Mouse (Mus musculus) lung, postnatal 0 days (tissue): ENCODE results near the gene Spock1. TPM values are rescaled to one million over a fixed set of nuclear protein-coding genes. Genes with fewer than 3 reads are reported as not detected.

Experiments
- ATAC-seq: fragments of 200-750 bp; cut with Nextera tagmentation; 2 replicates; pipeline ENCODE4 v1.8.0; 2017; ENCODE audit warnings: moderate library complexity
- DNase-seq: peaks from one replicate; pipeline ENCODE4 v3.0.0-alpha.2; 2016; ENCODE audit warnings: low spot score
- H3K27ac ChIP-seq: fragments of 300-500 bp; sonication (generic); 2 replicates; pipeline ENCODE4 v1.5.1; 2014; ENCODE audit warnings: antibody characterized with exemption, mild to moderate bottlenecking, low read length, mixed read lengths
- H3K27me3 ChIP-seq: fragments of 300-500 bp; sonication (generic); replicated peaks from 2 replicates; pipeline ENCODE4 v1.6.1; 2014; ENCODE audit warnings: low read length, mixed read lengths; ENCODE audit not compliant: insufficient read depth
- H3K36me3 ChIP-seq: fragments of 300-500 bp; sonication (generic); 2 replicates; pipeline ENCODE4 v1.6.1; 2014; ENCODE audit warnings: low read length, mixed read lengths; ENCODE audit not compliant: insufficient read depth
- H3K4me1 ChIP-seq: fragments of 300-500 bp; sonication (generic); 2 replicates; pipeline ENCODE4 v1.6.1; 2014; ENCODE audit warnings: antibody characterized with exemption, low read depth, low read length, mixed read lengths; ENCODE audit not compliant: insufficient read depth
- H3K4me2 ChIP-seq: fragments of 300-500 bp; sonication (generic); replicated peaks from 2 replicates; pipeline ENCODE4 v1.6.1; 2014; ENCODE audit warnings: low read depth, mild to moderate bottlenecking, low read length, moderate library complexity, mixed read lengths
- H3K4me3 ChIP-seq: fragments of 300-500 bp; sonication (generic); 2 replicates; pipeline ENCODE4 v1.5.1; 2014; ENCODE audit warnings: low read depth, low read length
- H3K9ac ChIP-seq: fragments of 300-500 bp; sonication (generic); replicated peaks from 2 replicates; pipeline ENCODE4 v1.6.1; 2014; ENCODE audit warnings: low read depth, mild to moderate bottlenecking
- H3K9me3 ChIP-seq: fragments of 300-500 bp; sonication (generic); 2 replicates; pipeline ENCODE4 v1.6.1; 2016; ENCODE audit warnings: low read length, mixed read lengths
- CTCF ChIP-seq: IDR thresholded peaks from 2 replicates; pipeline ENCODE4 v1.5.1; 2016; ENCODE audit warnings: antibody characterized with exemption, mild to moderate bottlenecking
- EP300 ChIP-seq: IDR thresholded peaks from 2 replicates; pipeline ENCODE4 v1.6.1; 2016; ENCODE audit warnings: antibody characterized with exemption, mild to moderate bottlenecking, control low read depth
- WGBS: fragments of 180-500 bp; shearing (Covaris S2); extraction: QIAGEN DNeasy Blood & Tissue Kit; methylation state at CpG from one replicate; pipeline ENCODE4 v1.1.7; 2014; 5-methylcytosine and 5-hydroxymethylcytosine counted together
- polyA plus RNA-seq: library from polyadenylated mRNA; unstranded; fragments of >200 nt; fragmentation: Nextera tagmentation; extraction: Ambion mirVana; gene quantifications from 2 replicates; pipeline ENCODE4 v1.2.1, GENCODE M21; 2015

The Spock1 gene
- polyA plus RNA-seq, 1 experiment from 2014 or later: 0.45 TPM

DNA sequence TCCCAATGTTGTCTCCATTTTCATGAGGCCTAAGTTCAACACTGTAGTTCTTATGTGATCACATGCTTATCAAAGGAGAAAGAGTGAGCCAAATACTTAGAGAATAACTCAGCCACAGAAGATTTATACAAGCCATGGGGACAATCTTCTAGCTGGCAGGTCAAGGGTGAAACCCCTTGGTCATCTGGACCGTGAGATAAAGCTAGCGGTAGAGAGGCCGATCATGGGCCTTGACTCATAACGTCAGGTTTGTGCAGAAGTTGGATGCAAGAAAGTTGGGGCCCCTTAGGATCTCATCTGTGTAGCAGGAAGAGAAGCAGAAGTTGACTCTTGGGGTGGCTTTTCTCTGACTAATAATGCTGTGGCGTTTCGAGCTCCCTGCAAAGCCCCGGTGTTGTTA is 253.8 kb downstream of the Spock1 start:
- ATAC-seq: no peak
- no peak overlapping the region for H3K27ac ChIP-seq

DNA sequence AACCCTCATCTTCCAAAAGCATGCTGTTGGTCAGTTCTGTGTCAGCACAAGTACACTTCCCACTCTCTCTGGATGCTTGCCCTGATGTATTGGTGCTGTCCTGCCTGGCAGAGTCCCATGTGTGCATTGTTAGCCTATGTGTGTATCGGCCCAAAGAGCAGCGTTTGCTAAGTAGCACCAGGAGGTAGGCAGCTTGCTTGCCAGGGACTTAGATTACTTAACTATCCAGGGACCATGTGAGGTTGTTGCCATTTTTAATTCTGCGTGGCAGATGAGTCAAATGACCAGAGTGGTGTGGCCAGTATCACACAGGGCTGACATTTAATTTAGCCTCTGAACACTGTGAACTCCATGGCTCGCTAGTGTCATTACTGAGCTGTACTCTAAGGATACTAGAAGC is 256.9 kb downstream of the Spock1 start:
- Histone ChIP-seq H3K4me3 (no peak overlapping the region), H3K9ac (no peak overlapping the region), H3K27me3 (no peaks in the 10 kb centered on the region), H3K36me3 (no peaks in the 10 kb centered on the region), H3K27ac (no peak overlapping the region), H3K4me1 (no peaks in the 10 kb centered on the region), H3K9me3 (no peaks in the 10 kb centered on the region), H3K4me2 (no peak overlapping the region)
- no peak for DNase-seq
- no peak for ATAC-seq
- 74% methylated on average over 4 of the region's 4 CpGs for WGBS
- TF ChIP-seq CTCF (no peak), EP300 (no peak)

More for the DNA sequence above, 253.8 kb downstream of the Spock1 start:
- no peak for DNase-seq
- Histone ChIP-seq H3K4me3 (no peak overlapping the region), H3K4me2 (no peak overlapping the region), H3K4me1 (no peaks in the 10 kb centered on the region), H3K9ac (no peak overlapping the region), H3K36me3 (no peaks in the 10 kb centered on the region), H3K27me3 (no peaks in the 10 kb centered on the region), H3K9me3 (no peaks in the 10 kb centered on the region)
- 79% methylated on average over 7 of the region's 7 CpGs for WGBS
- TF ChIP-seq CTCF (no peak), EP300 (no peak)

DNA sequence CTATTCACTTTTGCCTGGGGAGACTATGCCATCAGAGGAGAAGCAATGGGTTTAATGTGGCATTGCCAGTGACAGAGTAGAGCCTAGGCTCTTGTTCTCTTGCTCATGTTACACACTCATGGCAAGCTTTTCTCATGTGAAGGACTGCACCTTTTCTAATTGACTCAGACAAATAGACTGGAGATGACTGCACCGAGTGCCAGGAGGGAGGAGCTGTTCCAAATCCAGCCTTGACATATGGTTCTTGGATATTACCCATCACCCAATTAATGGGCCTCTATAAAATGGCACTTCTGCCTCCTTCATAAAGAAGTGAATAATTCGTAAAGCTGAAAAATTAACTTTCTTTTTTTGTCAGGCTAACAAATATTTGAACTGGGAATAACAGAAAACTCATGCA is 259.3 kb downstream of the Spock1 start:
- no peak for DNase-seq
- no peak overlapping the region for H3K4me2 ChIP-seq
- ATAC-seq: no peak
- no peak overlapping the region for H3K4me3 ChIP-seq
- no peaks in the 10 kb centered on the region for H3K27me3 ChIP-seq
- H3K27ac ChIP-seq: no peak overlapping the region
- WGBS: 65% methylated on average over 2 of the region's 2 CpGs
- no peaks in the 10 kb centered on the region for H3K36me3 ChIP-seq
- TF ChIP-seq CTCF: no peak
- no peak for TF ChIP-seq EP300
- H3K4me1 ChIP-seq: no peaks in the 10 kb centered on the region
- H3K9ac ChIP-seq: no peak overlapping the region
- H3K9me3 ChIP-seq: no peaks in the 10 kb centered on the region

DNA sequence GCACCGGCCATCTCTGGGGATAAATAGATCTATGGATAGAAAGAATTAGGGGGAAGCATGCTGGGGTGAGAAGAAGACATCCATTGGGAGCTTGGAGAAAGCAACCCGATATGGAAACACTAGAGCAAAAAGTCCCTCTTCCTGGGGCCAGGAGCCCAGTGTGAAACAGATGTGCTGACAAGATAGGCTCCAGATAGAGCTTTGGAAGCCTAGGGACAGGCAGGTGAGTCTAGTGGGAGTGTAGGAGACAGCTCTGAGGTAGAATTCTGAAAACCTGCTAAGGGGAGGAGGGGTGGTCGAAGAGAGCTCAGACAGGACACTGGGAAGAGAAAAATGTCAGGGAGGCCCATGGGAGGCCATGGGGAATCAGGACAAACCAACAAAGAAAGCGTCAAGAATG is 260.7 kb downstream of the Spock1 start:
- Histone ChIP-seq H3K9ac (no peak overlapping the region), H3K4me3 (no peak overlapping the region), H3K27me3 (no peaks in the 10 kb centered on the region), H3K4me1 (no peaks in the 10 kb centered on the region), H3K9me3 (no peaks in the 10 kb centered on the region), H3K27ac (no peak overlapping the region), H3K36me3 (no peaks in the 10 kb centered on the region), H3K4me2 (no peak overlapping the region)
- WGBS: 63% methylated on average over 4 of the region's 4 CpGs
- TF ChIP-seq CTCF (no peak), EP300 (no peak)
- DNase-seq (no peak), ATAC-seq (no peak)

DNA sequence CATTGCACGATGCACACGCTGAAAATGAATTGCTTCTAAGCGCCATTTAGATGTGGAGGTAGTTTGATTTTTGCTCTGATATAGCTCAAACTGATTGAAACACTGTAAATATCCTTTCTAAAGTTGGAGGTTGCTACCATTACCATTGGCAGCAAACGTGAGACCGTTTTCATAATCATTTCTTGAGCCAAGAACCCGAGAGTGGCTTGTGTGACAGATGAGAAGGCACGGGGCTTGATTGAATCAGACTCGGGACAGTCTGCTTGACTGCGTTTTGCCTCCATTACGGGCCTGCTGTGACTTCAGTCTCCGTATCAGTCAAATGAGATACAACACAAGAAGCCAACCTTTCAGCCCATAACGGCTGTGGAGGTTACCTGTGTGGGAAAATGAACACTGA is 265.1 kb downstream of the Spock1 start:
- no peak for DNase-seq
- Histone ChIP-seq H3K9ac (no peak overlapping the region), H3K36me3 (no peaks in the 10 kb centered on the region), H3K4me3 (no peak overlapping the region), H3K4me1 (no peaks in the 10 kb centered on the region), H3K27me3 (no peaks in the 10 kb centered on the region), H3K27ac (no peak overlapping the region), H3K9me3 (no peaks in the 10 kb centered on the region), H3K4me2 (no peak overlapping the region)
- WGBS: 82% methylated on average over 12 of the region's 12 CpGs
- no peak for TF ChIP-seq CTCF
- no peak for TF ChIP-seq EP300
- ATAC-seq: no peak

DNA sequence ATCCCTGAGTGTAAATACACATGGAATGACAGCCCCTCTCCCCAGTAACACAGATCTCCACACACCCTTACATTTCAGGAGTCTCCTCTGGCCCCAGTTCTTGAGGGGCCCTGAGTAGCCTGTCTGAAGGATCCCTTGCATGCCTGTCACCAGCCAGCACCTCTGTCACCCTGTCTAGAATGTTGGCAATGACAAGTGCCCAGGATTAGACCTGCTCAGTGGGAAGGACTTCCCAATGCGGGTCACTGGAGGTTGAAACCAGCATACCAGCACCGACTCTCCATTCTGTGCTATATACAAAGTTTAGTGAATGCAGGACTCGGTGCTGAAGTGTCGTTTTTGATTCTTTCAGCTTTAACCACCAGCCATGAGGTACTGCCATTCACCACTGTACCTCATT is 266.5 kb downstream of the Spock1 start:
- 77% methylated on average over 4 of the region's 4 CpGs for WGBS
- no peaks in the 10 kb centered on the region for H3K27me3 ChIP-seq
- ATAC-seq: no peak
- H3K9me3 ChIP-seq: no peaks in the 10 kb centered on the region
- H3K36me3 ChIP-seq: no peaks in the 10 kb centered on the region
- H3K9ac ChIP-seq: no peak overlapping the region
- H3K27ac ChIP-seq: no peak overlapping the region
- TF ChIP-seq EP300 (no peak), CTCF (no peak)
- H3K4me1 ChIP-seq: no peaks in the 10 kb centered on the region
- H3K4me2 ChIP-seq: no peak overlapping the region
- H3K4me3 ChIP-seq: no peak overlapping the region
- no peak for DNase-seq

DNA sequence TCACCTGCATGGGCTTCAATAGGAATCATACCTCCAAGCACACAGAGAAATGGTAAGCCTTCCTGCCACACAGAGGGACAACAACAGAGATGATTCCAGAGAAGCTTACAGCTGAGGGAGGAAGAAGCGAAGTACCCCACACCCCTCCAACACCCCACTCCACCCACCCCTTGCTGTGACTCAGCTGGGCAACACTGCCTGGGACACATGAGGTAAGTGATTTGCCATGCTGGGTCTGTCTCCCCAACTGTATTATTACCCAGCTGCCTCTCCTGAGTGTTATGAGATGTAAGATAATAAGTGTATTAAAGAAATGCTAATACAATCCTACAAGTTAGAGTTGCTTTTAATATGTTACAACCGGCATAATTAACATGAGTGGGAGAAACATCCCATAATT is 267.2 kb downstream of the Spock1 start:
- Histone ChIP-seq H3K36me3 (no peaks in the 10 kb centered on the region), H3K27me3 (no peaks in the 10 kb centered on the region), H3K4me2 (no peak overlapping the region), H3K9ac (no peak overlapping the region), H3K9me3 (no peaks in the 10 kb centered on the region), H3K4me3 (no peak overlapping the region), H3K4me1 (no peaks in the 10 kb centered on the region), H3K27ac (no peak overlapping the region)
- ATAC-seq (no peak), DNase-seq (no peak)
- TF ChIP-seq CTCF (no peak), EP300 (no peak)
- 82% methylated on average over 2 of the region's 2 CpGs for WGBS
